Mouse (Mus musculus) gastrocnemius, postnatal 10 days (tissue): Measurements from ENCODE around the gene Sspn. TPM values are rescaled to one million over a fixed set of nuclear protein-coding genes. Genes with fewer than 3 reads are reported as not detected.

Experiments used
- DNase-seq: peaks from one replicate; pipeline ENCODE4 v3.0.0; 2021; ENCODE audit warnings: mixed read lengths
- total RNA-seq, 2 experiments: library from RNA; stranded (reverse); gene quantifications; 2 replicates each; pipeline ENCODE4 v1.2.3; 2021

The Sspn gene
- total RNA-seq, 2 experiments from 2014 or later: 122 to 125 TPM

DNA sequence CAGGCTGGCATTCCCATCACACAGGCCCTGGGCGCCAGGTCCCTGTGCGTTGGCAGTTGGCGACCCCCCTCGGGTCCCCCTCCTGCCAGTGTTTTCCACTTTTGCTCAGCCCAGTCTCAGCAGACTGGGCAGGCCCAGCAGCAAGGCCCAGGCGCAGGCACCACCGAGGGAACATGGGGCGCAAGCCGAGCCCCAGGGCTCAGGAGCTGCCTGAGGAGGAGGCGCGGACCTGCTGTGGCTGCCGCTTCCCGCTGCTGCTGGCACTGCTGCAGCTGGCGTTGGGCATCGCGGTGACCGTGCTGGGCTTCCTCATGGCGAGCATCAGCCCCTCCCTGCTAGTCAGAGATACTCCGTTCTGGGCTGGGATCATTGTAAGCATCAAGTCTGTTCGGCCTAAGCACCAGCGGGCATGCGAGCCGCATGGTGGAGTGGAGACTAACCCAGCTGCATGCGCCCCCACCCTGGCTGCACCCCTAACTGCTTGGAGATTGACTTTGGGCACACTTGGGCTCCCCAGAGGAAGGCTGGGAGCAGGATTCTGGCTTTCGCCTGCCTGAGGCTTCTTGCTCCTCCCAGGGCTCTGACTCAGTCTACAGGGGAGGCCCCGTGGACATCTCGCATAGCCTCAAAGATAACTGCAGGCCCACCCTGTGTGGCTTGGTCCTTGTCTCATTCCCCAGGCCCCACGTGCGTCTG lies 2.7 kb downstream of the Sspn start:
- DNase-seq: peak; percentile 79

DNA sequence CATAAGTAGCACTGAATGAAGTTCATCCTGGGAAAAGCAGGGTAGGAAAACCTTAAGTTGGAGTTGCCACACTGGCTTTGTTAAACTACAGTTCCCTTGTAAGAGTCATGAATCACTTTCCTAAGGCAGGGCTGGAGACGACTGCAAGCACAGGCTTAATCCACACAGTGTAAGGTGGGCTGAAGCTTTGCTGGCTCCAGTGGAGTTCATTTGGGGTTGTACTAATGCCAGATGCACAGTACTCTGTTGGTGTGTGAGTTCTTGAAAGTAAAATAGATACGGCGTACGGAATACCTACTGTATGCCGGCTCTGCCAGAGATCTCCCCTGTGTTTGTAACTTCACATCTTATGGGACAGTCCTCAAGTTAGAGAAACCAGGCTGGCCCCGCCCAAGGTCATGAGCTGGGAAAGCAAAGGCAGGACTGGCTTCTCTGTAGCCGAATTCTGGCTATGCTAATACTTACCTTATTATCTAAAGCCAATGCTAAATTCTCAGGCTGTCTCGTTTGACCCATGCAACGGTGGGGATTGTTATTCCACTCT lies 3.3 kb downstream of the Sspn start:
- no peak for DNase-seq

DNA sequence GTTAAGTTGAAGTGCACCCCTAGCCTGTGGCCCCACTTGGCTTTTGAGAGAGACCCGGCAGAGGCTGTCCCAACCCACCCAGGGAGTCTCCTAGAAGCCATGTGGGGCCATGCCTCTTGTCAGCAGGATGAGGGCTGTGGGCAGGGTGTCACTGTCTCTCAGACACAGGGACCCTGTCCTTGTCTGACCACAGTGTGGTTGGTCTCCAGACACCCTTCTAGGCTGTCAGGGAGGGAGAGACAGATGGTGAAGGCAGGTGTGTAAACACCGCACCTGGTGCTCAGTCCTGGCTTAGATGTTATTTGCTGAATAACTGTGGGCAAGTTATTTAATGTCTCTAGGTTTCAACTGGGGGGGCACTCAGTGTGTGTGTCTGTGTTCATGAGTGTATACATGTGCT lies 4.5 kb downstream of the Sspn start:
- no peak for DNase-seq

DNA sequence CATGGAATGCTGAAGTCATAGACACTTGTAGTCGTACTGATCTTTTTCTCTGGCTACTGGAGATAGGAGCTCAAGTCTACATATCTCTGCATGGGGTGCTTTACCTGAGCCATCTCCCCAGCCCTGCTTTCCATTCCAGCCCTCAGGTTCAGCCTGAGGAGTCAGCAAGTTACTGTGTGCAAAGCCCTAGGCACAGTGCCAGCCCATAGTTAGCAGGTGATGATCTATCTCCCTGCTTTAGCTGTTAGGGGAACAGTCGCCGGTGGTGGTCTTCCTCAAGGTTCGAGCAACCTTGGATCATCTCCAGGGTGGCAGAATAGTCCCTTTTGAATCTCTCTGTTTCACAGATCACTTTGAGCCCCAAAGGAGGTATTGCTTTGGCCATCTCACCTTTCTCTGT lies 5.1 kb downstream of the Sspn start:
- no peak for DNase-seq

DNA sequence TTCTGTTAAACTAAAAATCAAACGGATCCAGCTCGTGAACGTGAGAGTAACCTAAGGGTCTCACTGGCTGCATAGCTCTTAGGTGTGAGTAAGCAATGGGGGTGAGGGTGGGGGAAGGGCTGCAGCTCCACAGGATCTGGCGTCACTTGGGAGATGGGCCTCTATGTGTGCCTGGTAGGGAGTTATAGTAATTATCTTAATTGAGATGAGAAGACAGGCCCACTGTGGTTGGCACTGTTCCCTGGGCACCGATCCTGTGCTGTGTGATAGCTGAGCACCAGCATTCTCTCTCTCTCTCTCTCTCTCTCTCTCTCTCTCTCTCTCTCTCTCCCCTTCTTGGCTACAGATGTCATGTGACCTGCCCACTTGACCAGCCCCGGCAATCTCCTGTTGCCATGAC lies 9.4 kb downstream of the Sspn start:
- no peak for DNase-seq

DNA sequence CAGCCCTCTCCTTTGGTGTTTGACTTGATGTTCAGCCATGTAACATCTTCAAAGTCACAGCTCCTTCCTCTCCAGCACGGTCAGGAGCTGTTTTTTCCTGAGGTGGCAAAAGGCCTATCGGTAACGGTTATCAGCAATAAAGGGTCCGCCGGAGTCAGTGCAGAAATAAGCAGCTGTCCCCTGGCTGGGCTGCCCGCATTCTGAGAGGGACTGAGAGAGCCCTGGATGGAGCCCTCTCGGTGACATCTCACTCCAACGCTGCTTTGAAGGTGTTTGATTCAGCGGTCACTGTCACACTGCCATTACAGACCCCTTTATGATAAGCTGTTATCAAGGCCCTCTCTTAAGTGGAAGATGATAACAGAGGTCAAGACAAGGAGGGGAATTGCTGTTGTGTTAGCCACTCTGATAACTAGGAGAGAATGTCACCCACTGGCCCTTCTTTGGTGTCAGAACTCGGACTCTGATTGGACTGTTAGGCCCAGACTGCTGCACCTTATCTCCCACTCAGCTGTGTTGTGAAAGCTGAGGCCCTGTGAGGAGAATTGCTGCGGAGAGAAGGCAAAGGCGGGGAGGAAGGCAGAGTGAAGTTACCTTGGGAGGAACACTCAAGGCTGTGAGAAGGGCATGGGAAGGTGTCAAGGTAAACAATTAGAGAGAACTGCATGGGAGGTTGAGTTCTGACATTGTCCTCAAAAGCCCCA lies 11.0 kb downstream of the Sspn start:
- no peak for DNase-seq

DNA sequence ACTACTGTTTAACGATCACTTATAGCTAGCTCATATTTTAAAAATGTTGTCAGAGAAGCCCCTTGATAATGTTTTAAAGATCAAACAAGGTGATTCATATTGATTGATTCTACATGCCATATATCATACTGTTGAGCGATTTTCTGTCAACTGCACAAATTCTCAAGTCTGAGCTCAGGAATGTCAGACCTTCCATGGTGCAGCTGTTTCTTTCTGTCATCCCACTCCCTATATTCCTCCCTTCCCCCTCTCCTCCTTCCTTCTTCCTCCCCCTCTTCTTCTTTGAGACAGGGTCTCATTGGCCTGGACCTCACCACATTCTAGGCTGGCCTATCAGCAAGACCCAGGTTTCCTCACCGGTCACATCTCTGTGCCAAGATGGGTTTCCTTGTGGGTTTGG lies 12.0 kb downstream of the Sspn start:
- DNase-seq: no peak

DNA sequence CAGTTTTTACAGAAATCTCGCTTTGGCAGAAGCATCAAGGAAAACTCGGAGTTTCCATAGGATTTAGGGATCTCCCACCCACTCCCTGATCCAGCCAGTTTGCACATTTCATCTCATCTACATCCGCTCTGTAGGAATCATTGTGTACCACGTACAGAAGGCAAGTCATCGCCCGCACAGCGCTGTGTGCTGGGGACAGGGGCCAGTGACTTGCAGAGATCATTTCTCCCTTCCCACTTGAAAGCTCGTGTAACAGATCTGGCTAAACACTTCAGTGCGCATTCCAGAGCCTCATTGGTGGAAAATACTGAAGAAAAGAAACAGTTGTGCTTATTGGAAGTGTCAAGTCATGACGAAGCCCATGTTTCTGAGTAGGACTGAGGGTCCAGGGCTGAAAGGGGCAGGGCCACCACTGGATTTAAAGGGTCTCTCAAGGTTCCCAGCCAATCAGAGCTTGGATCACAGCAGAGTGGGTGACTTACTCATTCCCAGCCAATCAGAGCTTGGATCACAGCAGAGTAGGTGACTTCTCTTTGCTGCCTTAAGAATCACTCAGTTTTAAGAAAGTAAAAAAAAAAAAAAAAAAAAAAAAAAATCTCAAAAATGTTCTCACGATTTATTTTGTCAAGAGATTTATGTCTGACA lies 14.4 kb downstream of the Sspn start:
- DNase-seq: no peak

DNA sequence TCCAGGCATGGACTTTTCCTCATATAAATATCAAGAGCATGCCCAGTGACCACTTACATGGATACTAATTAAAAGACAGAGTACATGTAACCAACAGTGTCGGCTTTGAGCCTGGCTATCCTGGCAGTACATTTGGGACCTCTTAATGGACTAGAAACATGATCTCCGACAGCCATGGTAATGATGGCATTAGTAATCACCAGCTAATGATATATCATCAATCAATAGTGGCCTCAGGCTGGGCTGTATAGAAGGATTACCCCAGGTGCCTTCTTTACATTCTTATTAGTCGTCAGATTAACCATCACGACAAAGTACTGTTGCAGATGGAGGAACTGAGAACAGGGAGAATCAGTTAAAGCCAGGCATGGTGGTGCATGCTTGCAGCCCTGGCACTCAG lies 17.6 kb downstream of the Sspn start:
- no peak for DNase-seq

DNA sequence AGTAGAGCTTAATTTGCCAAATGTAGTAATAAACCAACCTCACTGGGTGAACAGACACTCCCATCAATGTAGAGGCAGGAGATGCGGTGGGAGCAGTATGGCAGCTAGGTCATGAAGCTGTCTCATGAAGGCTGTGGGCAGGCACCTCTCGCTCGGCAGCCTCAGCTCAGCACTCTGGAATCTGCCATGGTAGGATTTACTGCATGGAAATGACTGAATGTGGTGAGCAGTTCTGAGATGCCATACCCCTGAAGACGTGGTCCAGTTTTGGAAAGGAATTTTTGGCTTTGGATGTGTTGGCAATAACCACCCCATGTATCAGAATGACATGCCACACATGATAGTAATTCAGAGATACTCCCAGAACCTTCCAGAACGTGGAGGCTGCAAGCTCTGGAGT lies 19.2 kb downstream of the Sspn start:
- no peak for DNase-seq

DNA sequence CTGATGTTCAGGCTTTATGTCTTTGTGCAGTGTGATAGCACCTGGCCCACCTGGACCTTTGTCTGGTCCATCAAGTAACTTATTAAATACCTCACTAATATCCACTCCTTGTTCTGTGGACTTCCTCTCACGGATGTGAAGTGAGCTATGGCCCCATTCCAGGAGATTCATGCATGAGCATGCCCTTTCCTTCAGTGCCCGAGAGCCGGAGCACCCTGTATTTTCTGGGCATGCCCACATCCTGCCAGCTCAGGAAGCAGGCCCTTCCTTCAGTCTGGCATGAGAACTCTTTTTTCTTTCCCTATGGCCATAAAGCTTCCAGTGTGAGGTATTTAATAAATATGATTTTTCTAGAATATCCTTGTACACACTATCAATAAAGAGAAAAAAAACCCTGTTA lies 21.2 kb downstream of the Sspn start:
- DNase-seq: no peak

DNA sequence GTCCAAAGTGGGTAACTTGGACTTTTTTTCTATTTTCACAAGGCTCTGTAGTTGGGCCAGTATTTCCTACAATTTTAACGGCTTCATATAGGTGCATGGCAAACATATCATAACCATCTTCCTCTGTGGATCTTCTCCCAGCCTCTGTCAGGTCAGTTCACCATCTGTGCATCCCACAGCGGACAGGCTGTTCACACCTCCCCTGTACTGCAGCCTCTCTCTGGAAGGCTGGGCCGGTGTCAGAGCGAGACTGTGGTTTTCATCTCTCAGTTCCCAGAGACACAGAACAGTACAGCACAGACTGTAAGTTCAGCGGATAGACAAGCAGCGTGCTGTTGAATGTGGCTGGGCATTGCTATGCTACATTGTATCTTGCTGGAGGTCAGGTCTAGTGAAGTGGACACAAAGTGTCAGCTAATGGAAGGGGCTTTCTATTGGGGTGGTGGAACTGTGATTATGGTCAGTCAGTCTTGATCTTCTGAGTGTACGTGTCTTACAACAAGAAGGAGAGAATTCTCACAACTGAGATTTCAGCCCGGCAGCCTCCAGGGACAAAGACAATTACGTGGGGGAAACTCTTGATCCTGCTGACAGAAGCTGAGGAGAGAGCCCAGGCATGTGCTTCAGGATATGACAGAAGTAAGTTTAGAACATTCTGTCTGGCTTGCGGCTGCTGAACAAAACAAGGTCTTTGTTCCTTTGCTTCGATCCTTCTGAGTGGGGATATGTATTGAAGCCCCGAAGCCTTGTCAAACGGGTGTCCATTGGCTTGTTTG lies 21.9 kb downstream of the Sspn start:
- DNase-seq: no peak

DNA sequence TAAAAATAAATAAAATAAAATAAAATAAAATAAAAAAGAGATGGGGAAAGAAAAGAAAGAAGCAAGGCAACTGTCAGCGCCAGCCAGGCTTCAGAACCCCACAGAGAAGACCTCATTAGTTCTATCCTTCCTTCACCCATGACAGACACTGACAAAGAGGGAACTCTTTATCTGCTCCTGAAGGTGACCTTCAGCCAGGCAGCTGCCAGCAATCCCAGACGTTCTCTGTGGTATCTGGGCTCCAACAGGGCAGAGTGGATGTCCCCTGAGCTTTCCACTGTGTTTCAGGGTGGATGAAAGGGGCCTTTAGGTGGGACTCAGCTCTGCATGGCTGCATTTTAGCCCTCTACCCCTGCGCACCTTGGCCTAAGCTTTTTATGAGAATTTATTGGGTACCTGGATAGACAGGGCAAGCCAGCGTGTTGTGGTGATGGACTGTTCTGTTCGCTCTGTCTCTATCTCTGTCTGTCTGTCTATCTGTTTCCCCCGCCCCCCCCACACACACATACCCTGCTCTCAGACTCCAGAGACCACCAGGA lies 26.1 kb downstream of the Sspn start:
- DNase-seq: no peak

DNA sequence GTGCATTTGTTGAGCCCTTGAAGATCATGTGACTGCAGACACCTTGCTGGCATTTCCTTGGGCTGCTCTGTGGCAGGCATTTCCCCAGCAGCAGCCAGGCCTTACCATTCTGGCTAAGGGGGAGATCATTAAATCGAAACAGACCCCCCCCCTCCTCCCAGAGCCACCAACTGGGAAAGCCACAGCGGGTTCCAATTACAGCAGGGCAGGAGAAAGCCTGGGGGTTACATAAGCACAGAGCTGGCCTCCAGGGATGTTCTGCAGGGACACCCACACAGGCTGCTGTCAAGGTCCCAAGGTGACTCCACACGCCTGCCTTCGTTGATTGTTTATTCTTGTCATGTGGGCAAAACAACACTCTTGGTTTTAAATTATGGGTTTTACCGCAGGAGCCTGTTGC lies 26.6 kb downstream of the Sspn start:
- no peak for DNase-seq

DNA sequence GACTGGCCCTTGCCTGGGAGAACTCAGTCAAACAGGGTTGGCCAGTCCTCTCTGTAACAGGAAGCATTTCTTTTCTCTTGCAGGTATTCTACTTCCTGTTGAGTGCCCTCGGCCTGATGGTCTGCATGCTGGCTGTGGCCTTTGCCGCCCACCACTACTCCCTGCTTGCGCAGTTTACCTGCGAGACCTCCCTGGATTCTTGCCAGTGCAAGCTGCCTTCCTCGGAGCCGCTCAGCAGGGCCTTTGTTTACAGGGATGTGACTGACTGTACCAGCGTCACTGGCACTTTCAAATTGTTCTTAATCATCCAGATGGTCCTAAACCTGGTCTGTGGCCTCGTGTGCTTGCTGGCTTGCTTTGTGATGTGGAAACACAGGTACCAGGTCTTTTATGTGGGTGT lies 29.6 kb downstream of the Sspn start:
- no peak for DNase-seq

DNA sequence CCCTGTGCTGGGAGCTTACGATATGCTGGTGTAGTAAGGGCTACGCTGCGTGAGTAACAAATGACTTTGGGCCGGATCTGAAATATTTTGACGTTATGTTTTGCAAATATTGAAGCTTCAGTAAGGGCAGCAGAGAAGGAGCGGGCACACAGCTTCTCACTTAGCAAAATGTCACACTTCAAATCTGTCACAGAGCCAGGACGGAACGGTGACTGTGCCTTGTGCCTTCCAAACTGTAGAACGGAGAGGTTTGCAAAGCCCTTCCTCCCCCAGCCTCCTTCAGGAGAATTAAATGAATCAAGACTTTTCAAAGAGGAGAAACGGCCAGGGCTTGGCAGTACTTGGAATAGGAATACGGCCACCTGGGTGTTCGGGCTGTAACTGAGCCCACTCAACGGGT lies 32.5 kb downstream of the Sspn start:
- DNase-seq: no peak

DNA sequence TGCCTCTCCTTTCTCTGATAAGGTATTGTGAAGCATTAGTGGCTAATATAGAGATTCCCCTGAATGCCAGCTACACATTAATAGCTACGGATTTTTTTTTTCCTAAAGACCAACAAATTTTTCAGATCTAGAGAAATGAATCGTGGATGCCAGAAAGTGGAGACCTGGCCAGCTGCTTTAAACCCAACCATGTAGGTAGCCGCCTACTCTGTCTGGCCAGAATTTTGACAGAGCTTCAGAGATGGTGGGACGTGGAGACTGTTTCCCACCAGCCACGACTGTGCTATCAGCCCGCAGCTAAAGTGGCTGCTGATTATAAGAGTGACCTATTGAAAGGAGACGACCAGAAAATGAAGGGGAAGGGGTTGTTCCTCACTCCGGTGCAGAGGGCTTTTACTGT lies 36.3 kb downstream of the Sspn start:
- DNase-seq: no peak

DNA sequence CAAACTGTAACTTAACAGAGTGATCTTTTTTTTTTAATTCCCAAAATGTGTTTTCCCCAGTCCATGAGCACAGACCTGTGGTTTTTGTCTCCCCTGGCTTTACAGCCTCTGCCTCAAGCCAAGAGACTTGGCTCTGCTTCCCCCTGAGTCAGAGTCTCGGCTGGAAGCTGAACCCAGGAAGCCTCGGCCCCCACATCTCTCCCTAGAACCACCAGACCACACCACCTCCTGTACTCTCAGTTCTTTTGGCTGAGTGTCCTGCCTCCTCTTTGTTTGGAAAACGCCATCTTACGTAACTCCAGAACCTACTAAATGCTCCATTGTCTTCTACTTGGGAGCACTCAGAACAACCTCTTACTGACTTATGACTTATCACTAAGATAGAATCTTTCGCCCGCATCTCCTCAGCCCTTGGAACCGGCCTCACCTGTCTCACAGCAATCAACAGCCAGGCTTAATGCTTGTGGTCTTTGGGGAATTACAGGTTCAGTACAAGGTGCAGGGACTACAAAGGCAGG lies 36.9 kb downstream of the Sspn start:
- peak; percentile 60 for DNase-seq

DNA sequence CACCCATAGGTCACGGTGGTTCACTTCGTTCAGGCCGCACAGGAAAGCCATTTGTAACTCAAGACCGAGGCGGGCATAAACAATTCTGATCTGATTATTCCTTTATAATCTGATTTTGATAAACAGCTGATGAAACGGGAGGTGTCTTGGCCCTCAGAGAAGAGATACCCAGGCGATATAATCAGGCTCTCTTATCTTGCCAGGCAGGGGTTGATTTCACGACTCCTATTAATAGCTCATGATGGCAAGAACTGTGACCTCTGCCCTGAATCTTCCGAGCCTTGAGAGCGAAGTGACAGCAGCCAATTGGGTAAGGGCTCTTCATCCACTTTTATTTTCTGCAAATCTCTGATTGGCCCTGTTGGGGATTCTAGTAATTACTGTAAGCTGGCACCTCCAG lies 37.4 kb downstream of the Sspn start:
- no peak for DNase-seq

DNA sequence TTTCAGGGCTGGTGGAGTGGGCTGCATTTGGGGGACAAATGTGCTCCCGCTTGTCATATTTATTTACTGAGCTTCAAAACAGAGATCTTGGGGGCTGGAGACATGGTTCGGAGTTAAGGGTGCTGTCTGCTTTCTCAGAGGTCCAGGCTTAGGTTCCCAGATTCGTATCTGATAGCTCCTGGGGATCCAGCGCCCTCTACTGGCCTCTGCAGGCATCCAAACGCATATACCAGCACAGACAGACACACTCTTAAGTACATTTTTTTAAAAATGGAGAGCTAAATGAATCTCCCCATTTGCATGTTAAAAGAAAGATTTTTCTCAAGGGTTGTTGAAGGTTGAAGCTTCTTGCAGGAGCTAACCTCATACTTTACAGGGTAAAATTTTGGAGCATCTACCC lies 38.1 kb downstream of the Sspn start:
- no peak for DNase-seq

DNA sequence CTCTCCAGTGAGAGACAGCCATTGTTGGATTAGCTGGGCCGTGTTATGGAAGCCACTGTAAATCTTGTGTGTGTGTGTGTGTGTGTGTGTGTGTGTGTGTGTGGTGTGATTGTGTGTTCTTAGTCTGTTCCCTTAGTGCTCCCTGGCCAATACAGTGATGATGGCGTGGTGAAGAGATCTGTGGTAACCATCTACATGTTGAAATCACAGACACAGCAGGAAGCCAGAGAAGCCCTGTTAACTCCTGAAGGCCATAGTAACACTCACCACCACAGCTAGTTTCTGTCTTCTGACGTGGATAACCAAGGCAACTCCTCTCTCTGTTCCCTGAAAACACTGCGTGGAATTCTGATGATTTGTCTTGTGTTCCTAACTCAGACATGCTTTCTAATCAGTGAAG lies 40.7 kb downstream of the Sspn start:
- DNase-seq: no peak

DNA sequence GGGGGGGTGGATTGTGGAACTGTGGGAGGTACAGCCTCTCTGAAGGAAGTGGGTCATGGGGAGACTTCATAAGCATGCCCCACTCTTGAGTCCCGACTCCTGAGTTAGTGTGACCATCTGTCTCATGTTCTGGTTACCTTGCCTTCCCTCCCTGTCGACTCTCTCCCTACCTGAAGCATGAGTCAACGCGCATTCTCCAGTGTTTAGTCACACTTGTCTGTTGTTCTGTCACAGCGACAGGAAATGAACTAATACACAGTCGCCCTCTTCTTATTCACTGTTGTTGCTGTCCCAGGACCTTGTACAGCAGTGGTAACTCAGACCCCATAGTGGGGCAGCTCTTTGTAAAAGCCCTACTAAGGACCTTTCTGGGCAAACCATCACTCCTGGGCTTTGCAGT lies 41.4 kb downstream of the Sspn start:
- DNase-seq: no peak
